Mouse (Mus musculus) MEL-GATA-1-ER (cell line): ENCODE data around the gene Mag.

ENCODE experiments used
- DNase-seq: peaks from one replicate; pipeline ENCODE4 v3.0.0-alpha.2; 2012; ENCODE audit warnings: low read depth; ENCODE audit errors: extremely low read depth

The Mag gene

DNA sequence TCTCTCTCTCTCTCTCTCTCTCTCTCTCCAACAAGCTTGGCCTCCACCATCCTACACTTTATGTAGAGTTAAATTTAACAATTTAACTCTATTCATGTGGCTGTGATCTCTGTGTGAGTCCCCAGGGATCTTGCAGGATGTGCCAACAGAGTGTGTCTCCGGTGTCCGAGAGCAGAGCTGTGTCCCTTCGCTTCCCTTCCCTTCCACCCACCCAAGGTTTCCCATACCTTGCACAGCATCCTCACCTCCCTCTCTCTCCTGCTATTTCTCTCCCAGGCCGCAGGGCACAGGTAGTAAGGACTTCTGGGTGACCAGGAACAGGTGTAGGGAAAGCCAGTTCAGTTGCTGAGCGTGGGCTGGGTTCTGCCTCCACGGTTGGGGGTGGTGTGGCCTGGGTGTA is 35.7 kb downstream of the Mag start:
- no peak for DNase-seq

- peak; percentile 40 for DNase-seq
Observed at GRCm38 (mm10) chr7:30873083-30873482, 41.6 kb downstream of the Mag start.

GRCm38 (mm10) chr7:30863386-30863785 is 51.3 kb downstream of the Mag start:
- DNase-seq: no peak

DNA sequence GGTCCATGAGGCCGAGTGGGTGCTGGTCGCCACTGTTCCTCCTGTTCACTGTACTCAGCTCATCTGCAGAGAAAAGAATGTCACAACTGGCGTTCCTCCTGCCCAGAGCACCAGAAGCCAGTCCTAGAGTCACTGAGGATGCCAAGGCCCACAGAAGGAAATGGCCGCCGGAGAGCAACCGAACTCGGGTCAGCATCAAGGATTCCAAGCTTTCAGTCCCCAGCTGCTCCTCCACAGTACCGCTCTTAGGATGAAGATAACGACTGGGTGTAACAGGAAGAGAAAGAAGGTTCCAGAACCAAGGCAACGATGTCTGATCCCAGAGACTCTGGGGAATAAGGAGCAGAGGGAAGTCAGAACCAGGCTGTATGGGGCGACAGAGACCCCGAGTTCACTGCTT is 53.2 kb downstream of the Mag start, which contains the start of gene Ffar1:
TSS of gene Ffar1 (minus strand) at position 101 of the 400 bp plus-strand sequence.
- no peak for DNase-seq

DNA sequence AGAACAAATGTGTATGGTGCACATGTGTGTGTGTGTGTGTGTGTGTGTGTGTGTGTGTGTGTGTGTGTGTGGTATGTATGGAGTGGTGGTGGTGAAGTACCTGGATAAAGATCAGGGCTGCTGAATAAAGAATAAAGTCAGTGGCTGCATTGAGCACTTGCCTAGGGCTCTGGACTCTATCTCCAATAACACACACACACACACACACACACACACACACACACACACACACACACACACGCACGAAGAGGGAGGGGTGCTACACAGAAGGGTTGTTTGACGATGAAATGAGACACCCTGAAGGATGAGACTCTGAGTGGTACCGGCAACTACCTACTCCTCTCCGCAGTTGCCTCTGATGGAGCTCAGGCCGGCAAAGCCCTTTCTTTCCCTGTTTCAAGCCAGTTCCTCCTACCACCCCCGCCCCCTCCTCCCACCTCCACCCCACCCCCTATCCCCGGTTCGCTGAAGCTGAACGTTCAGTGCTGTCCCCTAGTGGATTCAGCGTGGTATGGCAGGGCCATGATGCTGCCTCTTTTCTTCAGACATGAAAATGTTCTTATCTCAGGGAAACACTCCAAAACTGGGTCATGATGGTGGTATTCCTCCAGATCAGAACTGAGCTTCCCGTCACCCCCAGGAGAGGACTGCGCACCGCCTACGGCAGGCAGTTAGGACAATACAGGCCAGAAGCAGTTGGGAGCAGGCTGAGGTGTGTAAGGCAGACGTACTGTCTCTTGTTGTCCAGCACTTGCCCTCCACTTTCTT is 54.9 kb downstream of the Mag start:
- peak; percentile 81 for DNase-seq

GRCm38 (mm10) chr7:30859290-30859634 is 55.4 kb downstream of the Mag start:
- peak; percentile 56 for DNase-seq

DNA sequence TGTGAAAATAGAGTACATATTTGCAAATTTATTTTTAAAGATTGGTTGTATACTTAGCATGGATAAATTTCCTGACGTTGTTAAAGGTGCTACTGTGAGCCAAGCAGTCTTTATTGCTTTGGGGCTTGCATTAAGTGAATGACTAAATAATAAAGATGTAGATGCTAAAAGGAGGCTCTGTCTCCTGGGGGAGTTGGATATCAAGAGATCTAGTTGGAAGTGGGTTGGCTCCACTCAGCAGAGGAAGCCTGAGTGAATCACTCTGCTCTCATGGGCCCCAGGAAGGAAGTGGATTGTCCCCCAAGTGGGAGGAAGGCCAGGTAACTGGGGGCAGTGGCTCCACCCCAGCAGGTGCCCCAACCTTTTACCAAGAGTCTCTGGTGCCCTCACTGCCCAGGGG is 56.9 kb downstream of the Mag start:
- DNase-seq: no peak

DNA sequence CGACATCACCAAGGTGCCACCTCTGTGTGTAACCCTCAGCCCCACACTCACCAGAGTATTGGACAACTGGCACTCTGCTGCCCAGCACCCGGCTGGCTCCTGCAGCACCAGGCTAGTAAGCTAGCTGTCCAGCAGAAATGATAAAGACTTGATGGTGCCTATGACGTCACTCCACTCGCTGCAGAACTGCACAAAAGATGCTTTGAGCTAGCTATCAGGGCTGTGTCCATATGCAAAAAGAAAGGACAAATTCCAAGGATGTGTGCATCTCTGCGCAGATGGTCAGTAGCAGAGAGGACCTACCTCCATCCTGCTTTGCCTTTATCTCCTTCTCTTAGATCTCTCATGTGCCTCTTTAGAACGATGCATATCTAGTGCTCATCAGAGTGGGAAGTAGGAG is 58.6 kb downstream of the Mag start, which contains the start of gene Ffar3:
TSS of gene Ffar3 (minus strand) at position 101 of the 400 bp plus-strand sequence.
- DNase-seq: no peak

DNA sequence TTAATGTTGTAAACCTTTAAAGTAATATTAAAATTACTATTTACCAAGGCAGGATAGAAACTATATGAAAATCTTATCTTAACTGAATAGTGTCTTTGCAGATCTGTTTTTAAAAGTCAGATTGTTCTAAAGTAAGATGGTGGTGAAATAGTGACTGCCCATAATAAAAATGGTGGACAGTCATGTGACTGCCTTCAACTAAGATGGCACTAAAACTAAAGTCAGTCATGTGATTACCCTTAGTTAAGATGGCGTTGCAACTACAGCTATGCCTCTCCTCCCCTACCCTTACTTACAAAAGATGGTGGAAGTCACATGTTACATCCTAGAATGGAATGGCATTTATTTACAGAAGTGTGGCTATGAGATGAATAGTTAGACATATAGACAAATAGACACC is 63.3 kb downstream of the Mag start:
- DNase-seq: no peak
